8 mouse cellular contexts compared by ENCODE assay signal in genomic region chr12:45067047-45067685, GRCm38 (mm10). TPM values are rescaled to one million over a fixed set of nuclear protein-coding genes. Genes with fewer than 3 reads are reported as not detected.
DNase-seq lines count a peak whose midpoint lies in the region; ATAC-seq lines count a peak whose summit lies in the region.

No protein-coding gene starts in this region.

- H3K27me3 ChIP-seq in hindbrain, embryonic 11.5 days (ENCODE audit: control insufficient read depth, insufficient read depth, low read length), result no peaks in the 10 kb centered on the region
- no peaks in the 10 kb centered on the region for H3K27me3 ChIP-seq in hindbrain, embryonic 10.5 days (ENCODE audit: insufficient read depth, poor library complexity, severe bottlenecking)
- 0 out of 2 replicates have a peak, but pooled peaks cover 2% of the 10 kb centered on the region for H3K27me3 ChIP-seq in forebrain, embryonic 16.5 days (replicated peaks; ENCODE audit: control insufficient read depth, insufficient read depth, low read length)
- H3K27me3 ChIP-seq in neural tube, embryonic 14.5 days (ENCODE audit: control insufficient read depth, insufficient read depth, low read length), result no peaks in the 10 kb centered on the region

- H3K4me1 ChIP-seq in hindbrain, embryonic 11.5 days (replicated peaks; ENCODE audit: control insufficient read depth, insufficient read depth, low read length), result no peaks in the 10 kb centered on the region
- peaks cover 19% of the 10 kb centered on the region for H3K4me1 ChIP-seq in hindbrain, embryonic 10.5 days (replicated peaks)
- H3K4me1 ChIP-seq in forebrain, embryonic 16.5 days (replicated peaks; ENCODE audit: control insufficient read depth, insufficient read depth, low read length), result peaks cover 13% of the 10 kb centered on the region
- H3K4me1 ChIP-seq in neural tube, embryonic 14.5 days (ENCODE audit: control insufficient read depth, insufficient read depth, low read length), result 0 out of 2 replicates have a peak, but pooled peaks cover 2% of the 10 kb centered on the region

- peak; percentile 28 for ATAC-seq in hindbrain, embryonic 11.5 days (ENCODE audit: low FRiP score)
- peak; percentile 86 for ATAC-seq in forebrain, embryonic 16.5 days
- ATAC-seq in neural tube, embryonic 14.5 days (ENCODE audit: low read depth), result peak; percentile 72

- no peak overlapping the region for H3K9ac ChIP-seq in hindbrain, embryonic 11.5 days (ENCODE audit: low read depth, low read length)
- H3K9ac ChIP-seq in forebrain, embryonic 16.5 days (replicated peaks; ENCODE audit: low read depth, low read length), result no peak overlapping the region
- no peak overlapping the region for H3K9ac ChIP-seq in neural tube, embryonic 14.5 days (replicated peaks; ENCODE audit: low read depth, low read length)

- H3K4me2 ChIP-seq in hindbrain, embryonic 11.5 days (replicated peaks; ENCODE audit: low read depth, low read length), result no peak overlapping the region
- peak overlapping the region; percentile 11 for H3K4me2 ChIP-seq in forebrain, embryonic 16.5 days (ENCODE audit: low read length)
- H3K4me2 ChIP-seq in neural tube, embryonic 14.5 days (ENCODE audit: low read depth, low read length), result peak overlapping the region; percentile 9; the same call in 1 of the 2 replicates

- no peaks in the 10 kb centered on the region for H3K36me3 ChIP-seq in hindbrain, embryonic 11.5 days (ENCODE audit: control insufficient read depth, insufficient read depth, low read length)
- no peaks in the 10 kb centered on the region for H3K36me3 ChIP-seq in hindbrain, embryonic 10.5 days
- no peaks in the 10 kb centered on the region for H3K36me3 ChIP-seq in forebrain, embryonic 16.5 days (ENCODE audit: control insufficient read depth, insufficient read depth)
- no peaks in the 10 kb centered on the region for H3K36me3 ChIP-seq in neural tube, embryonic 14.5 days (ENCODE audit: control insufficient read depth, insufficient read depth, low read length)

- no peak overlapping the region for H3K27ac ChIP-seq in hindbrain, embryonic 11.5 days (ENCODE audit: low read depth, low read length)
- no peak overlapping the region for H3K27ac ChIP-seq in hindbrain, embryonic 10.5 days
- no peak overlapping the region for H3K27ac ChIP-seq in forebrain, embryonic 16.5 days (ENCODE audit: low read length)
- H3K27ac ChIP-seq in neural tube, embryonic 14.5 days (ENCODE audit: low read depth, low read length), result peak overlapping the region; percentile 22; the same call in 1 of the 2 replicates

- peak; percentile 23 for DNase-seq in hindbrain, embryonic 11.5 days (ENCODE audit: low spot score)
- DNase-seq in hindbrain, embryonic 10.5 days (ENCODE audit: low spot score), result no peak
- DNase-seq in left cerebral cortex, adult 9 months (ENCODE audit: low spot score in 2 of 2), result peak; percentile 39 to 59
- DNase-seq in adrenal gland, adult 8-10 months, result no peak
- no peak for DNase-seq in urinary bladder, adult 18-20 months (ENCODE audit: low spot score in 2 of 2)
- no peak for DNase-seq in testis, postnatal 14 days (ENCODE audit: low spot score)

- H3K9me3 ChIP-seq in hindbrain, embryonic 11.5 days (ENCODE audit: control insufficient read depth, low read length), result no peaks in the 10 kb centered on the region
- no peaks in the 10 kb centered on the region for H3K9me3 ChIP-seq in hindbrain, embryonic 10.5 days
- no peaks in the 10 kb centered on the region for H3K9me3 ChIP-seq in forebrain, embryonic 16.5 days (ENCODE audit: control insufficient read depth, low read length)
- H3K9me3 ChIP-seq in neural tube, embryonic 14.5 days (ENCODE audit: control insufficient read depth, low read length), result no peaks in the 10 kb centered on the region

- no peak overlapping the region for H3K4me3 ChIP-seq in hindbrain, embryonic 11.5 days (ENCODE audit: low read depth, low read length)
- H3K4me3 ChIP-seq in hindbrain, embryonic 10.5 days, result no peak overlapping the region
- H3K4me3 ChIP-seq in forebrain, embryonic 16.5 days (replicated peaks; ENCODE audit: low read length), result no peak overlapping the region
- no peak overlapping the region for H3K4me3 ChIP-seq in neural tube, embryonic 14.5 days (ENCODE audit: low read depth, low read length)

- WGBS in hindbrain, embryonic 11.5 days, result 43% methylated on average over 11 of the region's 11 CpGs
- 38% methylated on average over 11 of the region's 11 CpGs for WGBS in hindbrain, embryonic 10.5 days
- 17% methylated on average over 11 of the region's 11 CpGs for WGBS in forebrain, embryonic 16.5 days
- 32% methylated on average over 11 of the region's 11 CpGs for WGBS in neural tube, embryonic 14.5 days

RNA-seq across cellular contexts. Expression of gene Stxbp6, which starts 7.3 kb away (rescaled TPM):
- 9.6 and 15.5 TPM in 2 replicates for polyA plus RNA-seq in hindbrain, embryonic 11.5 days (2014; fragmentation: Nextera tagmentation; extraction: Ambion mirVana)
- 12.4 and 14.9 TPM in 2 replicates for polyA plus RNA-seq in hindbrain, embryonic 10.5 days (2016; fragmentation: Nextera tagmentation; extraction: Ambion mirVana)
- 13.6 and 13.7 TPM in 2 replicates for polyA plus RNA-seq in forebrain, embryonic 16.5 days (2015; fragmentation: Nextera tagmentation; extraction: Ambion mirVana)
- 19.4 and 23.7 TPM in 2 replicates for polyA plus RNA-seq in neural tube, embryonic 14.5 days (2014; fragmentation: Nextera tagmentation; extraction: Ambion mirVana)
- total RNA-seq in adrenal gland, adult 8-10 months (2022), result 10 to 100 TPM; 12.7 to 25.0 (median 16.6) TPM

Comparison
In these comparisons a context has a peak if more than half of its experiments do, and no peak if none do; other contexts are left out.
1. DNase-seq: peak in hindbrain, embryonic 11.5 days (single experiment) and left cerebral cortex, adult 9 months (2 of 2); none in hindbrain, embryonic 10.5 days (single experiment), adrenal gland, adult 8-10 months (single experiment), urinary bladder, adult 18-20 months (0 of 2) and testis, postnatal 14 days (single experiment).
2. ATAC-seq: peak in every context shown above with its lines; median percentile 86 in forebrain, embryonic 16.5 days; 72 in neural tube, embryonic 14.5 days; 28 in hindbrain, embryonic 11.5 days.